Mouse (Mus musculus): Measurements from ENCODE around the gene Sipa1l1. TPM values are rescaled to one million over a fixed set of nuclear protein-coding genes. Genes with fewer than 3 reads are reported as not detected.

Gene Sipa1l1
- polyA plus RNA-seq, 1 experiment = 17.2 TPM

DNA sequence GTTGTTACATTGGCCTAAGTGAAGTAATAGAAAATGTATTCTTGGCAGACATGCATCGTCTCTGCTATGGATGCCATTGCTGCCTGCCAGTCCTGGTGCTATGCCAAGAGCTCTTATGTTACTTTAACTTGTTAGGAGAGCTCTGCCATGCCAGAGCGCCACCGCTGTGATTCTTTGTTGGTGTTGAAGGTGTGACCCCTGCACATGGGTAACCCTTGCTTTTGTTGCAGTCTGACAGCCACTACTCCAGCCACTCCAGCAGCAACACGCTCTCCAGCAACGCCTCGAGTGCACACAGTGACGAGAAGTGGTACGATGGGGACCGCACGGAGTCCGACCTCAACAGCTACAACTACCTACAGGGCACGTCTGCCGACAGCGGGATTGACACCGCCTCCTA is 255.7 kb downstream of the Sipa1l1 start:
- H3K4me3 ChIP-seq (ENCODE audit: insufficient read depth, low read length) = no peak overlapping the region
- TF ChIP-seq POLR2A (IDR thresholded peaks at IDR 0.05; ENCODE audit: borderline replicate concordance, low read depth, low read length) = no peak
- TF ChIP-seq CTCF (IDR thresholded peaks at IDR 0.05; ENCODE audit: low read depth, low read length) = no peak
- H3K4me1 ChIP-seq (ENCODE audit: control insufficient read depth, insufficient read depth, low read length) = no peaks in the 10 kb centered on the region
- no peak overlapping the region for H3K27ac ChIP-seq (ENCODE audit: insufficient read depth, low read depth, low read length)

DNA sequence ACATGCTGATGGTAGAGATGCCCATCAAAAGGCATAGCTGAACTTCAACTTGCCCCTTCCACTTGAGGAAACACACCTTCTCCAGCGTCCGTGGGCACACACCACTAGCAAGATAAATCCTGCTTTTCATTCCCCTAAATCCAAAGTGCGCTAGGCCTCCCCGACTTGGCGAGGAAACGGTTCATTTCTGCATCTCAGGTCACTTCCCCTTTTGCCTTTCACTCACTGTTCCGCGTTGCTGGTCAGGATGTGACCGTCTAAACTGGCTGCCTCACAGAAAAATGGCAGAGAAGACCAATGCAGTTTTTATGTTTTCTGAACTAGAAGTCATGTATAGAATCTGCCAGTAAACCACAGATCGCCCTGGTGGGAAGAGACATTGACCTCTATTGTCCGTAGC is 256.7 kb downstream of the Sipa1l1 start:
- no peaks in the 10 kb centered on the region for H3K4me1 ChIP-seq (ENCODE audit: control insufficient read depth, insufficient read depth, low read length)
- H3K4me3 ChIP-seq (ENCODE audit: insufficient read depth, low read length) = no peak overlapping the region
- TF ChIP-seq CTCF (IDR thresholded peaks at IDR 0.05; ENCODE audit: low read depth, low read length) (no peak), POLR2A (IDR thresholded peaks at IDR 0.05; ENCODE audit: borderline replicate concordance, low read depth, low read length) (no peak)
- no peak overlapping the region for H3K27ac ChIP-seq (ENCODE audit: insufficient read depth, low read depth, low read length)

DNA sequence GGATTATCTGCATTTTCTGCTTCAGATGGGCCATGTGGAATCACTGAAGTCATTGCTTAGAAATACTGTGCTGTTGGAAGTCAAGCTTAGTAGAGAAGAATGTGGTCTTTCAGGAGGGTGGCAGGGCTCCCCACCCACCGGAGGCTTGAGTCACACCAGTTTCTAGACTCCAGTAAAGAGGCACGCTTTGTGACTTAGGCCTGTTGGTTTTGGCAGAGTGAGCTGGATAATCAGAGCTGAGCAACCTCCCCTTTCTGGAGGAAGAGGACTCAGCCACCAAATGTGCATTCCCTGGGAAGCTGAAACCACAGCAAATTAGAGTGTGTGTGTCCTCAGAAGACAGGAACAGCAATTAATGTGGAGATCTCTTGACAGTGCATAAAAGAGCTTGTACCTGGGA is 258.3 kb downstream of the Sipa1l1 start:
- no peaks in the 10 kb centered on the region for H3K4me1 ChIP-seq (ENCODE audit: control insufficient read depth, insufficient read depth, low read length)
- H3K27ac ChIP-seq (ENCODE audit: insufficient read depth, low read depth, low read length) = no peak overlapping the region
- TF ChIP-seq CTCF (IDR thresholded peaks at IDR 0.05; ENCODE audit: low read depth, low read length) (no peak), POLR2A (IDR thresholded peaks at IDR 0.05; ENCODE audit: borderline replicate concordance, low read depth, low read length) (no peak)
- H3K4me3 ChIP-seq (ENCODE audit: insufficient read depth, low read length) = no peak overlapping the region

DNA sequence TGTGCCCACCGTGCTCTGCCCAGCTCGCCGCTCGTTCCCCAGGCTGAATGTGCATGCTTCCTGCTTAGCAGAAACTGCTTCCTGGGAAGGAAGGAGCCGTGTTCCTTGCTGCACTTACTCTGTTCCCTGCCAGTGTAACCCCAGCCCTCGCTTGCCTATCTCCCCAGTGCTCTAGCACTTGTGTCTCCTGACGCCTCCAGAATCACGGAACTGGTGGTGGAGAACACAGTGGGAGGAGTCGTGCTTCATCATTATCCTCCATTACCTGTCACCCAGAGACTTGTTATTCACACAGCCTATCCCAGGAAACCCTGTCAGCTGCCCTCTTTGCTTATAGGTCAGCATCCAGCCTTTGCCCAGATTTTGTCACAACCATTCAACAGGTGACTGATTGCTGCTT is 259.3 kb downstream of the Sipa1l1 start:
- TF ChIP-seq CTCF (IDR thresholded peaks at IDR 0.05; ENCODE audit: low read depth, low read length) = no peak
- no peak for TF ChIP-seq POLR2A (IDR thresholded peaks at IDR 0.05; ENCODE audit: borderline replicate concordance, low read depth, low read length)
- H3K4me1 ChIP-seq (ENCODE audit: control insufficient read depth, insufficient read depth, low read length) = no peaks in the 10 kb centered on the region
- H3K4me3 ChIP-seq (ENCODE audit: insufficient read depth, low read length) = no peak overlapping the region
- no peak overlapping the region for H3K27ac ChIP-seq (ENCODE audit: insufficient read depth, low read depth, low read length)

DNA sequence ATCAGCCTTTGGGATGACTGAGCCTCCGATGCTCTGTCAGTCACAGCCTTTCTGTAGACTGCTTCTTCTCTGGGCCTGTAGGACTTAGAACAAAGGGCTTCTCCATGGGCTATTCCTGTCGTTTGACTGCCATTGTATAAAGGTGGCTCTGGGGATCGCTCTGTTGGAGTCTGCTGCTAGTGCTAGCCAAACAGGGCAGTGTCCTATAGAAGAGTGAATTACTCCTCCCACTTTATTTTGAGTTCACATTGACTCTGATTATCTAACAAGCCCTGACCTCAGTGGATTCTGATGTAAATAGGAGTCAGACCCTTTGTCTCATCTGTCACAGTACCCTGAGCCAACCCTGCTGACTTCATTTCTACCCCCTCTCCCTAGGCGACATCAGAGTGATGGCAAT is 264.2 kb downstream of the Sipa1l1 start:
- no peak for TF ChIP-seq CTCF (IDR thresholded peaks at IDR 0.05; ENCODE audit: low read depth, low read length)
- no peak for TF ChIP-seq POLR2A (IDR thresholded peaks at IDR 0.05; ENCODE audit: borderline replicate concordance, low read depth, low read length)
- no peaks in the 10 kb centered on the region for H3K4me1 ChIP-seq (ENCODE audit: control insufficient read depth, insufficient read depth, low read length)
- H3K27ac ChIP-seq (ENCODE audit: insufficient read depth, low read depth, low read length) = no peak overlapping the region
- H3K4me3 ChIP-seq (ENCODE audit: insufficient read depth, low read length) = no peak overlapping the region

DNA sequence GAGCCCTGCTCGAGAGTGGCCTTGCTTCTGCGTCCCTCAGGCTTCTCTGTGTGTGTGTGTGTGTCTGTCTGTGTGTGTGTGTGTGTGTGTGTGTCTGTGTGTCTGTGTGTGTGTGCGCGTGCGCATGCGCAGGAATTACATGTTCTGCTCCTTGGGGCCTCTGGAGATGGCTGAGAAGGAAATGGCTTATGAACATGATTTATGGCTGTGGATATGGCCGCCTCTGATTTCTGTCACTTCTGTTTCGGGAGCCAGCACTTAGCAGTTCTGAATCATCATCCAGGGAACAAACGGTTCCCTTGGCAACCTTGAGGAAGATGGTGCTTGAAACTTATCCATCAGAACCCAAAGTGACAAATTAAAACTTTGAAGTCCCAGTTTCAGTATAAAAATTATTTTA is 265.5 kb downstream of the Sipa1l1 start:
- Histone ChIP-seq H3K4me1 (ENCODE audit: control insufficient read depth, insufficient read depth, low read length) (no peaks in the 10 kb centered on the region), H3K27ac (ENCODE audit: insufficient read depth, low read depth, low read length) (no peak overlapping the region), H3K4me3 (ENCODE audit: insufficient read depth, low read length) (no peak overlapping the region)
- TF ChIP-seq POLR2A (IDR thresholded peaks at IDR 0.05; ENCODE audit: borderline replicate concordance, low read depth, low read length) = no peak
- no peak for TF ChIP-seq CTCF (IDR thresholded peaks at IDR 0.05; ENCODE audit: low read depth, low read length)

DNA sequence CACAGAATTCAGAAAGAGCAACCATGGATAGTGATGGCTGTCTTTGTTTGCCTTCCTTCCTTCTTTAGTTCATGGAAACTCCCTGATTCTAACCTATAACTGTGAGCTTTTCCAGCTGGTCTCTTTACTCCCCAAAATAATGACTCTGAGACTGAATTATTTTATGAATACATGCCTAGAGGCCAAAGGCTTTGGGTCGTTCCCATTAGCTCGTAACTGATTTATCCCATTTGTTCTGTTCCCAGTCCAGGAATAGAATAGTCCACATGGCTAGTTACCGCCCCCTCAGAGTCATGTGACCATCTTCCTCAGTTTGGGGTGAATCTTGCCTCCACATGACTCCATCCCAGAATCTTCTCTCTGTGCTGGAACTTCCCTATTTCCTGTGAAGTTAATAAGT is 272.4 kb downstream of the Sipa1l1 start:
- Histone ChIP-seq H3K4me3 (ENCODE audit: insufficient read depth, low read length) (no peak overlapping the region), H3K4me1 (ENCODE audit: control insufficient read depth, insufficient read depth, low read length) (peaks cover 5% of the 10 kb centered on the region), H3K27ac (ENCODE audit: insufficient read depth, low read depth, low read length) (no peak overlapping the region)
- TF ChIP-seq POLR2A (IDR thresholded peaks at IDR 0.05; ENCODE audit: borderline replicate concordance, low read depth, low read length) (no peak), CTCF (IDR thresholded peaks at IDR 0.05; ENCODE audit: low read depth, low read length) (no peak)

DNA sequence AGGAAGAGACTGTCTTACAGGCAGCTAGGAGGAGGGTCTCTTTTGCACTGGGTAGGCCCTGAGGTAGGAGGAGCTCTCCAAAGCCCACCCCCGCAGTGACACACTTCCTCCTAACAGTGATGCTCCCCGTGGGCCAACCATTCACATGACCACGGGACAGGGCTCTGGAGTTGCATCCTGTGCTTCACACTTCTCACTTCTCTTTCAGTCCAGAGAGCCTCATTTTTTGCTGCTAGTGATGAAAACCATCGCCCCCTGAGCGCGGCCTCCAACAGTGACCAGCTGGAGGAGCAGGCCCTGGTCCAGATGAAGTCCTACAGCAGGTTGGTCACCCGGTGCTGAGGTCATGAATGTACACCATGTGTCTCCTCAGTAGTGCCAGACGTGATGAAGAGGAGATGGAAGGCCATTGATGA is 277.5 kb downstream of the Sipa1l1 start:
- peaks cover 18% of the 10 kb centered on the region for H3K4me1 ChIP-seq (ENCODE audit: control insufficient read depth, insufficient read depth, low read length)

DNA sequence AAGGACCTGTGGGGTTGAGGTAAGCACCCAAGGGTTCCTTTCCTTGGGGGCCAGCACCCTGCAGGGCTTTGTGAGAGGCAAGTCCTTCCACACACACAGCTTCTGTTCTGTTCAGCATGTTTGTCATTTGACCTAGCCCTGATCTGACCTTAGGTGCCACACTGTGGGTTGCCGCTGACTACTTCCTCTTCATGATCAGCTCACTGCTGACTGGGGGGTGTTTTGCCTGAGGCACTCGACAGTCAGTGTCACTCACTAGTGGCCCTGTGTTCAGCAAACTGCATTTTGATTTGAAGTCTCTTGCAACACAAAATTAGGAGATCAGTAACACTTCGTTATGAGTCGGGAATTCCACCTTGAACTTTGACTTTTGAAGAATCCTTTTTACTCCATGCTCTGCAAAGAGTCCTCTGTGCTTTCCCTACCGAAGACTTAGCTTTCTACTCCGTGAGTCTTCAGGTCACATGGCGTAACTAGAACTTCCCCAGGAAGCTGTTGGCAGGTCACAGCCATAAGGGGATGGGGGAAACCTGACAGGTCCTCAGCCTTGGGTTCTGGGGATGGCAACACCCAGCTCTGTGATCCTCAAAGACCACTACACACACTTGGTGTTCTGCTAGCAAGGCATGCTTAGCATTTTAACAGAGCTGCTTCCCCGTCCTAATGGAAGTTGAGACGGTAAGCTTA is 279.2 kb downstream of the Sipa1l1 start:
- H3K27ac ChIP-seq (ENCODE audit: insufficient read depth, low read depth, low read length) = no peak overlapping the region
- TF ChIP-seq POLR2A (IDR thresholded peaks at IDR 0.05; ENCODE audit: borderline replicate concordance, low read depth, low read length) (no peak), CTCF (IDR thresholded peaks at IDR 0.05; ENCODE audit: low read depth, low read length) (no peak)
- no peak overlapping the region for H3K4me3 ChIP-seq (ENCODE audit: insufficient read depth, low read length)
- H3K4me1 ChIP-seq (ENCODE audit: control insufficient read depth, insufficient read depth, low read length) = peaks cover 18% of the 10 kb centered on the region

More for the DNA sequence above, 277.5 kb downstream of the Sipa1l1 start:
- TF ChIP-seq CTCF (IDR thresholded peaks at IDR 0.05; ENCODE audit: low read depth, low read length) = no peak
- TF ChIP-seq POLR2A (IDR thresholded peaks at IDR 0.05; ENCODE audit: borderline replicate concordance, low read depth, low read length) = no peak
- Histone ChIP-seq H3K27ac (ENCODE audit: insufficient read depth, low read depth, low read length) (no peak overlapping the region), H3K4me3 (ENCODE audit: insufficient read depth, low read length) (no peak overlapping the region)

DNA sequence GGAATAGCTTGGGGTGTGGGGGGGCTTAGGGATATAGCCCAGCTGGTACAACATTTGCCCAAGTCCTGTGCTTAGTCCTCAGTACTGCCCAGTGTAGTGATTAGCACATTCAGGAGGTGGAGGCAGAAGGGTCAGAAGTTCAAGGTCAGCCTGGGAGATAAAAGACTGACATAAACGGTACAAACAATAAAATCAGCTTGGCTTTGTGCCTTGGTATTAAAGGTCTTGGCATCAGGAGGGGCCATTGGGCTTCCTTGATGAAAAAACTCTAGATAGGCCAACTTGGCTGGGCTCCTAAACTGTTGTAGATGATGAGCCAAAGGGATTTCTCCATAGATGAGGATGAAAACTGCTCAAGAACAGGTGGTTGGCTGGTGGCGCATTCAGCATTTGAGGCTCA is 283.3 kb downstream of the Sipa1l1 start:
- no peak overlapping the region for H3K4me3 ChIP-seq (ENCODE audit: insufficient read depth, low read length)
- peaks cover 12% of the 10 kb centered on the region for H3K4me1 ChIP-seq (ENCODE audit: control insufficient read depth, insufficient read depth, low read length)
- H3K27ac ChIP-seq (ENCODE audit: insufficient read depth, low read depth, low read length) = no peak overlapping the region
- no peak for TF ChIP-seq POLR2A (IDR thresholded peaks at IDR 0.05; ENCODE audit: borderline replicate concordance, low read depth, low read length)
- no peak for TF ChIP-seq CTCF (IDR thresholded peaks at IDR 0.05; ENCODE audit: low read depth, low read length)

Measured in bone marrow macrophage, adult 2 months (primary cell).